Mouse (Mus musculus) brain, embryonic 14.5 days (tissue): ENCODE measurements around the gene Nudt15.
"Not testable (repeated sequence)": the region's sequence is repeated elsewhere in the genome, so short reads cannot be mapped to it uniquely, and the experiment has no call there.

Source experiments
- CTCF ChIP-seq: fragments of 200-500 bp; IDR thresholded peaks from 2 replicates; pipeline ENCODE4 v1.5.1; 2012; ENCODE audit warnings: inconsistent platforms, mild to moderate bottlenecking, moderate library complexity, borderline replicate concordance; ENCODE audit not compliant: insufficient read depth, insufficient read length; ENCODE audit errors: extremely low read depth
- POLR2A ChIP-seq: fragments of 200-500 bp; IDR thresholded peaks from 2 replicates; pipeline ENCODE4 v1.6.1; 2012; ENCODE audit warnings: mild to moderate bottlenecking, inconsistent platforms, borderline replicate concordance; ENCODE audit not compliant: poor library complexity, insufficient read depth, insufficient read length, severe bottlenecking; ENCODE audit errors: extremely low read depth

GRCm38 (mm10) chr14:73569831-73570230, 21.8 kb upstream of the Nudt15 start:
- TF ChIP-seq CTCF, POLR2A: not testable (repeated sequence)
